Mouse (Mus musculus) layer of hippocampus, adult 8-10 months (tissue): Measurements from ENCODE around the gene Plcl2. TPM values are rescaled to one million over a fixed set of nuclear protein-coding genes. Genes with fewer than 3 reads are reported as not detected.

Source experiments
- DNase-seq, 2 experiments: peaks; one replicate each; pipeline ENCODE4 v3.0.0; 2022; ENCODE audit warnings: low spot score in 2 of 2
- total RNA-seq, 4 experiments: library from RNA; stranded (reverse); gene quantifications; 2 replicates each; pipeline ENCODE4 v1.2.4; 2022

Plcl2 gene
- 10 to 100 TPM; 60.1 to 64.1 (median 63.2) TPM for total RNA-seq

DNA sequence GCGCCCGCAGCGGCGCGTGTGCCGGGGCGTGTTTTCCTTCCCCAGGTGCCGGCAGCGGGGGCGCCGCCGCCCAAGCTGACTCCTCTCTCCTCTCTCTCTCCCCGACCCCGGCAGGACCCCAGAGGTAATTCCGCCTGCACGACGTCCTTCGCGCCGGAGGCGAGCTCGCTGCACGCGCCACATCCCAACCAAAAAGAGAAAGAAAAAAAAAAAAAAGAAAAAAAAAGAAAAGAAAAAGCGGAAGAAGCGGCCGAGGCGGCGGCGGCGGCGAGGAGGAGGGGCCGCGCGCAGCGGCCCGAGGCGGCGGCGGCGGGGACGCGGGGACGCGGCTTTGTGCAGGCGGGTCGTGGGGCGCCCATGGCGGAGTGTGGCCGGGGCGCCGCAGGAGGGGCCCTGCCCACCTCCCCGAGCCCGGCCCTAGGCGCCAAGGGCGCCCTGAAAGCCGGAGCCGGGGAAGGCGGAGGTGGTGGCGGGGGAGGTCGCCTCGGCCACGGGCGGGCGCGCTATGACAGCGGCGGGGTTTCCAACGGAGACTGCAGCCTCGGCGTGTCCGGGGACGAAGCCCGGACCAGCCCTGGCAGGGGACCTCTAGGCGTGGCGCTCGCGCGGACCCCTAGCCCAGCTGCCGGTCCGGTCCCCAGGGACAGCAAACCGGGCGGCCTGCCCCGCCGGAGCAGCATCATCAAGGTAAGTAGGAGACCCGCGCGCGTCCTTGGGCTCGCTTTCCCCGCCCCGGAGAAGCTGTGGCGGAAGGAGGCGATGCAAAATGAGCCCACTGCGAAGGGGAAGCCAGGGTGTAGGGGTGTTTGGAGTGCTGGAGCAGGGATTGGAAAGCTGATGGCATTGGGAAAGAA lies at the start of gene Plcl2:
Gene Plcl2 (plus strand): TSS at position 153 of the 854 bp plus-strand sequence.
- DNase-seq = peak in 1 of 2 experiments; percentile 41

DNA sequence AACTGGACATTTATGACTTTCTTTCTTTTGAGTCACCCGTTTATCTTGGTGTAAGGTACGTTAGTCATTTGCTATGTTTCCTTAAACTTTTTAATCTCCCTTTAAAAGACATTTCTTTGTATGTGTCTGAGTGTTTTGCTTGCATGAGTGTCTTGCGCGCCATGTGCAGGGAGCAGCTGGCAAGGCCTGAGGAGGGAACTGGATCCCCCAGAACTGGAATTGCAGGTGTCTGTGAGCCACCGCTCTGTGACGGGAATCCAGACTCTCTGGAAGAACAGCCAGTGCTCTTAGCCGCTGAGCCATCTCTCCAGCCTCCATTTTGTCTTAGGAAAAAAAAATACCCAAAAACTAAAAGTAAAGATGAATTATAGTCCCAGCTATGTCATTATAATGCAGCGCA lies 48.9 kb upstream of the Plcl2 start:
- DNase-seq = no peak

DNA sequence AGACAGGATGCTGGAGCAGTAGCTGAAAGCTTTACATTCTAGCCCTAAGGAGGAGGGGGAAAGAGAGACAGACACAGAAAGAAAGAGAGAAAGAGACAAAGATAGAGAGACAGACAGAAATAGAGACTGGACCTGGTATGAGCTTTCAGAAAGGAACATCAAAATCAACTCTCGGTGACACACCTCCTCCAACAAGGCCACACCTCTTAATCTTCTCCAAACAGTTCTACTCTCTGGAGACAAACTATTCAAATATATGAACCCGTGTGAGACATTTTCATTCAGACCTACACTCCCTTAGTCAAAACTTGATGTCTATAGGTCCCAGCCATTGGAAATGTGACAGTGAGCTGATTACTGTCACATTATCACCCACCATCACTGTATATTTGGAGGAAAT lies 41.8 kb upstream of the Plcl2 start:
- no peak for DNase-seq

- no peak for DNase-seq
Observed at GRCm38 (mm10) chr17:50469126-50469525, 40.1 kb upstream of the Plcl2 start.

DNA sequence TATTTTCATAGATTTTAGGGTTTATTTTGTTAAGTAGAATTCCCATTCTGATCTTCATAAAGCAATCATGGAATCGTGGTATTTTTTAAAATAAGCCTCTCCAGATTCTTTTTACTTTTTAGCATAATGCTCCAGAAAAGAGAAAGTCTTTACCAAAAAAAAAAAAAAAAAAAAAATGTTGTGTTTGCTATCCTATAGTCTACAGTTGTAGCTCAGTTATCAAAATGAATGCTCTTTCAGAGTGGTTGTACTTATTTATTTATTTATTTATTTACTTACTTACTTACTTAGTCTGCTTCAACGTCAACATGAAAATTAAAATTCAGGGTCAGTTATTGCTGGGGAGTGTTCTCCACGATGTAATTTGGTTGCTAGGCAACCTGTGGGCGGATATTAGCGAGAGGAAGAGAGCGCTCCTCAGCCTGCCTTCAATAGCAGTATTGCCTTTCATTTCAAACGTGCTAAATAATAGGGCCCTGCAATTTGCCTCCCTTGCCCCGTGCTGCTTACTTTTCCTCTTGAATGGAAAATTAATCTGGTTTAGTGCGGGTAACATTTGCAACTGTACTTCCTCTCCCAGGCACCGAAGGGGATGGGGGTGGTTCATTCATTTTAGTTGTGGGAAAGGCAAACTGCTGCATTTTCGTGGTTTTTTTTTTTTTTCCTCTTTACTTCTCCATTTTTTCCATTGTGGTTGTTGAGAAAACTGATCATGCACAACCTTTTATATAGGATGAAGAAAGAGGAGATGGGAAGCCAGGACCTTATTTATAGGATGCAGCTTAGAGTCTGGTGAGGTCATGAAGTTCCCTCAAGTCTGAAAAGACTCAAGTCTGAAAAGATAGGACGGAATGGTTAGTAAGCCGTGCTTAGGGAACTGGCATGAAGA lies 39.4 kb upstream of the Plcl2 start:
- peak; percentile 30 to 56 for DNase-seq

DNA sequence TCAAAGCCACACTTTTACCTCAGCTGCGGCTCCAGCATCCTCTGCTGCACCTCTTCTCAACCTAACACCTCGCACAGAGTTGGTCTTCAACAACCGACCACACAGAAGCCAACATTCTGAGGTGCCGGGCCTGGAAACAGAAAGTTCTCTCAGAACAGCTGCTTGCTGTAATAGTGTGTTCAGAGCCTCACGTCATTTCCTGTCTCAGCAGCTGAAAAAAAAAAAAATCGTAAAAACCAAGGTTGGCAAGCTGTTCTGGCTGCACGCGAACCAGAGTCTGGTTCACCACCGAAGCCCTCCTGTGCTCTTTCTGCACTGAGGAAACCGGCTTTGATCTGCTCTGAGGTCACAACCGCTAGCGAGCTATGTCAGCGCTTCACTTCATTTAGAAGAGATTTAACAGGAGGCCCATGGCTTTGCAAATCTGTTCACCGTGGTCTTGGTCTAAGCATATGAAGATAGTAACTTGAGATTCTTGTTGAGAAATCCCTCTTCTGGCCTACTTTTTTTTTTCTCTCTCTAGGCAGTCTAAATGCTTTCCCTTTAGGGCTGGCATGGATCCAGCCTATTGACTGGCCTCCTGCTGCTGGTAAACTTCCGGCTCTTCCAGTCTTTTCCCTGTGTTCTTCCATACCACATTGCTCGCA lies 38.6 kb upstream of the Plcl2 start:
- DNase-seq = peak; percentile 22 to 31

- no peak for DNase-seq
Observed at GRCm38 (mm10) chr17:50471230-50471629, 38.0 kb upstream of the Plcl2 start.

GRCm38 (mm10) chr17:50477277-50477676 lies 31.9 kb upstream of the Plcl2 start:
- DNase-seq = no peak

- DNase-seq = no peak
Observed at GRCm38 (mm10) chr17:50480867-50481266, 28.3 kb upstream of the Plcl2 start.

DNA sequence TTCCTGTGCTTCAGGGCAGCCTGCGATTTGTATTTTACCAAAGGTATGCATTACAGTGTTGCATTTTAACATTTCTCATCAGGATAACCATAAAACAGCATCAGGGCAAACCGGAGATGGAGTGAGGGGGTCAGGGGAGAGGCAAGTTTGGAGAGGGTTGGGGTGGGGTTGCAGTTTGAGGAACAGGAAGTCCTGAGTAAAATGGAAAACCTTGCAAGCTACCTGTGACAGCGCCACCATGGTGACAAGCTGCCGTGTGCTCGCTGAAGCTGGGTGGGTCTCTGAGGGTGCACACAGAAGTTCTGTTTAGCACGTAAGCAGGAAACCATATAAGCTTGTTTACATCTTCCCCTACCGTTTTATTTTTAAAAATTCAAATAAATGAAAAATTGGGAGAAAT lies 25.5 kb upstream of the Plcl2 start:
- no peak for DNase-seq

DNA sequence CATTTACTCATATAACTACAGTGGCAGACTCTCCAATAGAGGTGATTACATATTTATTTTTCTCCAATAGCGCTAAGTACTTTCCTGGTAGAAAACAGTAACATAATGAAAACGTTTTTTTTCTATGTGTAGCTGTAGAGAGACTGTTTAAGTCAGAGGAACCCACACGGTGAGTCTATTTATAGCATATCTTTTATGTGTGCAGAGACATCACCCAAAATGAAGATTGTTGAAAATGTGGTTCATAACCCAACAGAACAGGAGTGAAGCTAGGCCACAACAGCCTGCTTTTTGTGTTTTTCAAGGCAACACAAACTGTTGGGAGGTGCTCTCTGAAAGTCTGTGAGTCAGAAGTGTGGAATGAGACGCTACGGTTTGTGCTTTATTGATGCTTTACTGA lies 24.2 kb upstream of the Plcl2 start:
- DNase-seq = no peak

GRCm38 (mm10) chr17:50487058-50487618 lies 22.1 kb upstream of the Plcl2 start:
- no peak for DNase-seq

- DNase-seq = no peak
Observed at GRCm38 (mm10) chr17:50487670-50488069, 21.5 kb upstream of the Plcl2 start.

GRCm38 (mm10) chr17:50488406-50488805 lies 20.8 kb upstream of the Plcl2 start:
- DNase-seq = no peak

- DNase-seq = no peak
Observed at GRCm38 (mm10) chr17:50488895-50489294, 20.3 kb upstream of the Plcl2 start.

DNA sequence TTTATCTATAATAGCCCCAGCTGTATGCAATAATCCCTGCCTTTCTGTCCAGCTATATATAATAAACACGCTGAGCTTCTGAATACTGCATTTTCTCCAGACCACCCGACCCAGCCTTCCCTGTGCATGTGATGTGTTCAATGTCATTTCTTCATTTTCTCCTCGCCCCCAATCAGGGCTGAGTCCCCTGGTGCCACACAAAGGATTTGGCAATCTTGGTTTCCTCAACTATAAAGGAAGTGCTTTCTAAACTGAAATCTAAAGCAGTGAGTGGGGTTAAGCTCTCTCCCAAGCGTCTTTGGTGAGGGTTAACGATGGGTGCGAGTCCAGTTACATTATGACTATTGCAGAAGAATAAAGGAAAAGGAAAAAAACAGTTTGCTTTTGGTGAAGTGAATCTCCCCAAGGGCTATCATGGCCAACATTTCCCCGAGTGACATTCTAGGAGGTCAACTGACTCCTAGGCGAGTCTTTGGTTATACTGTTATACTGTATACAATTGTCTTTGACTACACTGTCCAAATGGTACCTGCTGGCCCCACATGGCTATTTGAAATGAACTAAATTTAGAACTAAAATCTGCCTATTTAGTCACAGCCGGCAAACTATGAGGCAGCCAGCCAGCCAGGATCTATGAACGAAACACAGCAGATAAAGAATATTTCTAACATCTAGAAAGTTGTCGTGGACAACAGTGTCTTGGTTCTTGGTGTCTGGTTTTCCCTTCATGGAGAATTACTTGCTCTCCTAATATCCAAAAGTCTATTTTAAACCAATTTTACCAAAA lies 18.4 kb upstream of the Plcl2 start:
- DNase-seq = no peak

DNA sequence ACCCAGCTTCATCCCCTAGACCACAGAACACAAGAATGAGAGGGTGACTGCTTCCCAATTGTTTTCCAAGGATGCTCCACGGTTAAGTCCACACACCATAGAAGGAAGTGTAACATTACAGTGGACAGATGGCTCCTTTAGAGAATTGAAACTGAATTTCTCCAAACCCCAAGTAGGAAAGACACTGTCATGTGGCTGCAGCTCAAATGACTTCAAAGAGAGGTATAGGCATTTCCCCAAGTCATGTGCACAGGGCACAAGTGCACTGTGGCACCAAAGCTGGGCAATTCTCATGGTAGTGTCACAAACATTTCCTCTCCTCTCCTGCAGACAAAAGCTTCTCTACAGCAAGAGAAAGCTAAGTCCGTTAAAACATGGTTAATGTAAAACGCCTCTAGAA lies 17.7 kb upstream of the Plcl2 start:
- DNase-seq = no peak

DNA sequence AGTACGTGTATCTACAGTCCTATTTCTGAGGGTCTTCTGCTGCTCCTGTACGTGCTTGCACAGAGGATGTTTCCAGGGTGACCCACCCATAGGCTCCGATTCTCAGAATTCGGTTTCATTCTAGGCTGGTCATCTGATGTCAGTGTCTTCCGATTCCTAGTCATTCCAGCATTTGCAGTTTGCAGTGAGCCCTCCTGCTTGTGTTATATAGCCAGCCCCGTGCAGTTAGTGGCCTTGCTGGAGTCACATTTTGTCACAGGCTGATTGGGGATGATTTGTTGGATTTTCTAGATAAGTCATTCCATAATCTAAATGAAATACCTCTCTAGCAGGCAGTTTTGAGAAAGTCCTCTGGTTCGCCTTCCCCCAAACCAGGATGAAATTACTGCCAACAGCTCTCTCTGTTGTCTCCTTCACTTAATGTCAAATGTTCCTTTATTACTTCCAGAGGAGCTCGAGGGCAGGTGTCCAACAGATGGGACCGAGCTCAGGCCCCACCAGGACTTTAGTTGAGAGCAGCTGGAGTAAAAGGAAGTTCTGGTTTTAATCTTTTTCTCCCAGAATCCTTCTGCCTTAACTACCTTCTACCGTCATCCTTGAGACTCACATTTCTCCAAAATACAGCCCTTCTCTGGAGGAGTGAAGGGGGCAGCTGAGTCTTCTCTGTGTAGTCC lies 13.8 kb upstream of the Plcl2 start:
- DNase-seq = no peak

DNA sequence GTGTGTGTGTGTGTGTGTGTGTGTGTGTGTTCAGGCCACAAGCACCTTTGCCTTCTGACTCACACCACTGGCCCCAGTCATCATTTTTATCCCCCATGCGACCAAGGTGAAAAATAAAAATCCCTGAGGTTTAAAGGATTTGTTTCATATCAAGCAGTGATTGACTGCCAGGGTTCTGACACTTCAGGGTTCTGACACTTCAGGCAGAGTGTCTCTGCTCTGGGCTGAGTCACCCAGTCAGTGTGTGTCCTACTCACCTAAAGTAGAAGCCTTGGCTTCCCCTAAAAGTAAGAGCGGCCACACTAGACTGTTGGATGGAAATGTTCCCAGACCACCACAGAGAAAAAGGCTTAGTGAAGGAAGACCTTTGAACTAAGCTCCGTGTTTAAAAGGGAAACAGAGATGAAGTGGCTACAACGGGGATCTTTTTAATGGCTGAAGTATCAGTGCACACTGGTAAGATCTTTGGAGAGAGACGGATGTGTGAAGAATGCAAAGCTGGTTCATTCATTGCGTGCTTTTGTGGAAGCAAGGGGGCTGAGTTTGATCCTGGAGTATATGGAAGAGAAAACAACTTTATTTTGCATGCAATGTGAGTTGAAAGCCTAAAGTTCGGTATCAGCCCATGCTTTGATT lies 11.0 kb upstream of the Plcl2 start:
- DNase-seq = no peak
